Mouse (Mus musculus) brain, embryonic 14.5 days (tissue): Measurements from ENCODE around the gene Phox2a.

Experiments used
- CTCF ChIP-seq: fragments of 200-500 bp; IDR thresholded peaks from 2 replicates; pipeline ENCODE4 v1.5.1; 2012; ENCODE audit warnings: inconsistent platforms, mild to moderate bottlenecking, moderate library complexity, borderline replicate concordance; ENCODE audit not compliant: insufficient read depth, insufficient read length; ENCODE audit errors: extremely low read depth
- POLR2A ChIP-seq: fragments of 200-500 bp; IDR thresholded peaks from 2 replicates; pipeline ENCODE4 v1.6.1; 2012; ENCODE audit warnings: mild to moderate bottlenecking, inconsistent platforms, borderline replicate concordance; ENCODE audit not compliant: poor library complexity, insufficient read depth, insufficient read length, severe bottlenecking; ENCODE audit errors: extremely low read depth

- TF ChIP-seq CTCF = no peak
- TF ChIP-seq POLR2A = no peak
Measured at GRCm38 (mm10) chr7:101871296-101871695, 53.2 kb downstream of the Phox2a start.
